Comparison of ENCODE assay signal across 15 mouse cellular contexts in the genomic region with DNA sequence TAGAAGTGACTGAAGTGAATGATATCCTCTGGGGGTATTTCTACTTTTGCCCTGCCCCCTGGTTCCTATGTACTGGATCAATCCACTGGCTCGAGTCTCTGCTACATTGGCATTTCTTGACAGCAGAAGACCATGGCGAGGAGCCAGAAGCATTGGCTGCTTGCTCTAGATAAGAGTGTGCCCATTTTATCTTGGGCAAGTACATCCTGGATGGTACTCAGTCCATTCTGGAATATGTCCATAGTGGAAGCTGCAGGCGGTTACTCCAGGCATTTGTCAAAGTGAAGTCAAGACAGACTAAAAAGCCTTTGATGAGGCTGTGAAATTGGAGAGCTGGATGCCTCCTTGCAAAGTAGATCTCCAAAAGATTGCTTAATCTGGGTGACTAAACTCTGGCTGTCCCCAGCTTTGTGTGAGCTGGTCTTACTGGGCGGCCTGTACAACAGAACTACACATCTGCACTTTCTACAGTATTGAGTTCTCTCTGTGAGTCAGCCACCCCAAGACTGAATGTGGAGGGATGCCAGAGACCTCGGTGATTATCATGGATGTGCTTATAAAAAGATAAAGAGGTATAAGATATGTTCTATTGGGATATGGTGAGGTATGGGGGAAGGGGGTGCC.
DNase-seq lines count a peak whose midpoint lies in the region; TF ChIP-seq lines count a peak whose summit lies in the region.
"Had no signal": no experiment of that assay in that cellular context is flagged by ENCODE, and none has a peak within 500 bp of the region (broad histone marks: within the 10 kb centered on the region; RNA-seq: fewer than 3 reads in every experiment).

No protein-coding gene starts in this region.

- no peak overlapping the region for H3ac ChIP-seq in myocyte (ENCODE audit: control insufficient read depth, insufficient read length)

- TF ChIP-seq CTCF in testis, adult 2 months (IDR thresholded peaks at IDR 0.05; ENCODE audit: control insufficient read depth, insufficient read depth, insufficient replicate concordance, low read depth, low read length): no peak
- TF ChIP-seq CTCF in embryonic fibroblast, embryonic 13.5 days (IDR thresholded peaks at IDR 0.05; ENCODE audit: borderline replicate concordance, insufficient read depth, low read length): no peak
- TF ChIP-seq CTCF in kidney, adult 2 months (conservative IDR thresholded peaks at IDR 0.05; ENCODE audit: insufficient read depth, insufficient read length, low read depth, low read length): no peak

- H3K79me2 ChIP-seq in myocyte (ENCODE audit: control insufficient read depth, insufficient read depth): no peaks in the 10 kb centered on the region

- H3K4me3 ChIP-seq in testis, adult 2 months (ENCODE audit: control insufficient read depth, low read depth, low read length): peak overlapping the region; percentile 7; the same call in 1 of the 2 replicates
- no peak overlapping the region for H3K4me3 ChIP-seq in embryonic fibroblast, embryonic 13.5 days (ENCODE audit: insufficient read depth, low read length)
- H3K4me3 ChIP-seq in myocyte: no peak overlapping the region
- no peak overlapping the region for H3K4me3 ChIP-seq in kidney, adult 2 months (ENCODE audit: insufficient read depth, low read depth, low read length)
- H3K4me3 ChIP-seq: embryonic facial prominence, embryonic 10.5 days; hindbrain, embryonic 15.5 days; layer of hippocampus, adult 2 months; liver, embryonic 13.5 days; stomach, embryonic 15.5 days had no signal

- WGBS in kidney, adult 2 months: 87% methylated on average over 5 of the region's 5 CpGs

- no peak overlapping the region for H3K27ac ChIP-seq in testis, adult 2 months (ENCODE audit: control insufficient read depth, insufficient read depth, low read depth, low read length)
- H3K27ac ChIP-seq in embryonic fibroblast, embryonic 13.5 days (ENCODE audit: insufficient read depth, low read length): peak overlapping the region; percentile 28; the same call in 1 of the 2 replicates
- no peak overlapping the region for H3K27ac ChIP-seq in kidney, adult 2 months (ENCODE audit: insufficient read depth, low read depth, low read length)
- H3K27ac ChIP-seq: embryonic facial prominence, embryonic 10.5 days; hindbrain, embryonic 15.5 days; layer of hippocampus, adult 2 months; liver, embryonic 13.5 days; stomach, embryonic 15.5 days had no signal

- no peaks in the 10 kb centered on the region for H3K4me1 ChIP-seq in testis, adult 2 months (ENCODE audit: control insufficient read depth, insufficient read depth, low read length)
- peaks cover 3% of the 10 kb centered on the region; the same call in 1 of the 2 replicates for H3K4me1 ChIP-seq in embryonic fibroblast, embryonic 13.5 days (ENCODE audit: control insufficient read depth, insufficient read depth, low read length)
- H3K4me1 ChIP-seq in kidney, adult 2 months (ENCODE audit: control insufficient read depth, insufficient read depth, low read length): no peaks in the 10 kb centered on the region
- H3K4me1 ChIP-seq: embryonic facial prominence, embryonic 10.5 days; hindbrain, embryonic 15.5 days; liver, embryonic 13.5 days; stomach, embryonic 15.5 days had no signal

- no peak overlapping the region for H3K4me2 ChIP-seq in myocyte (ENCODE audit: low read depth)
- H3K4me2 ChIP-seq: hindbrain, embryonic 15.5 days; liver, embryonic 13.5 days; stomach, embryonic 15.5 days had no signal

- no peaks in the 10 kb centered on the region for H3K36me3 ChIP-seq in testis, adult 2 months (ENCODE audit: control insufficient read depth, insufficient read depth, low read length)
- no peaks in the 10 kb centered on the region for H3K36me3 ChIP-seq in myocyte (ENCODE audit: control insufficient read depth, insufficient read depth)
- no peaks in the 10 kb centered on the region for H3K36me3 ChIP-seq in kidney, adult 2 months (ENCODE audit: control insufficient read depth, insufficient read depth, low read length)
- H3K36me3 ChIP-seq: embryonic facial prominence, embryonic 10.5 days; hindbrain, embryonic 15.5 days; liver, embryonic 13.5 days; stomach, embryonic 15.5 days had no signal

- no peaks in the 10 kb centered on the region for H3K27me3 ChIP-seq in testis, adult 2 months (ENCODE audit: control insufficient read depth, insufficient read depth, low read length)
- H3K27me3 ChIP-seq in myocyte (ENCODE audit: control insufficient read depth, insufficient read depth, insufficient read length): no peaks in the 10 kb centered on the region
- H3K27me3 ChIP-seq in kidney, adult 2 months (replicated peaks; ENCODE audit: control insufficient read depth, insufficient read depth, low read length): no peaks in the 10 kb centered on the region
- H3K27me3 ChIP-seq: hindbrain, embryonic 15.5 days; liver, embryonic 13.5 days; stomach, embryonic 15.5 days had no signal

- peak; percentile 83 to 88 for DNase-seq in cerebellum, postnatal 10 days
- DNase-seq in cerebellum, adult 11-12 months: no peak
- no peak for DNase-seq in testis, postnatal 10 days (ENCODE audit: low spot score)
- DNase-seq in c-Kit-positive CD71-positive TER-119-positive erythroid progenitor cells, embryonic 14.5 days (ENCODE audit: low spot score): no peak
- DNase-seq in kidney, adult 2 months: no peak
- DNase-seq: kidney, adult 8-10 months; liver, embryonic 13.5 days; right cerebral cortex, postnatal 25 days had no signal

- no peak for TF ChIP-seq POLR2A in testis, adult 2 months (IDR thresholded peaks at IDR 0.05; ENCODE audit: control insufficient read depth, low read depth, low read length)
- no peak for TF ChIP-seq POLR2A in embryonic fibroblast, embryonic 13.5 days (IDR thresholded peaks at IDR 0.05; ENCODE audit: low read depth, low read length)
- TF ChIP-seq POLR2A in myocyte (IDR thresholded peaks at IDR 0.05; ENCODE audit: insufficient read length, low read depth): no peak
- no peak for TF ChIP-seq POLR2A in kidney, adult 2 months (IDR thresholded peaks at IDR 0.05; ENCODE audit: low read depth, low read length)

TF ChIP-seq in myocyte, 11 proteins besides CTCF, POLR2A, EP300 and RAD21:
- TF ChIP-seq USF1 (IDR thresholded peaks at IDR 0.05; ENCODE audit: low read depth) (no peak), CEBPB (IDR thresholded peaks at IDR 0.05; ENCODE audit: insufficient read depth, poor library complexity, severe bottlenecking) (peak; percentile 88)

Comparison
In these comparisons a context has a peak if more than half of its experiments do, and no peak if none do; other contexts are left out.
1. DNase-seq: peak in cerebellum, postnatal 10 days (2 of 2); none in cerebellum, adult 11-12 months (single experiment), testis, postnatal 10 days (single experiment), c-Kit-positive CD71-positive TER-119-positive erythroid progenitor cells, embryonic 14.5 days (single experiment) and kidney, adult 2 months (single experiment).